Comparison of ENCODE assay signal across 27 mouse cellular contexts in the genomic region with DNA sequence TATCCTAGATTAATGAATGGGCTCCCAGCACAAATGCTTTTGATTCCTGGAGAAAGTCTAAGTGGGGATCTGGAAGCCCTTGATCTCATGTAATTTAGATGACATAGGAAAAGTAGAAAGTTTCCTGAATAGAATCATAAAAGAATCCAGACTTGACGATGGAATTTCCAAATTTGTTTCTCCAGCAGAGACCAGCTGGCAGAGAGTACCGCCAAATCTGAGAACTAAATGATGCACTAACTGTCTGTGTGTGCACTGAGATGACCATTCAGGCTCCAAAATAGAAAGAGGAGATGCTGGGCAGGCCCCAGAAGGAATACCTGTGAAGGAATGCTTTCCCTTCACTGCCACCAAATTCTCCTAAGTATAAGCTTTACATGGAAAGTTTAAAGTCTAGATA.
"Had no signal": no experiment of that assay in that cellular context is flagged by ENCODE, and none has a peak within 500 bp of the region (broad histone marks: within the 10 kb centered on the region; RNA-seq: fewer than 3 reads in every experiment).

No protein-coding gene starts in this region.

- H3K36me3 ChIP-seq: heart, embryonic 13.5 days; heart, embryonic 15.5 days; hindbrain, embryonic 13.5 days; hindbrain, embryonic 15.5 days; kidney, embryonic 15.5 days; limb, embryonic 13.5 days; limb, embryonic 15.5 days; liver, embryonic 12.5 days had no signal

- H3K27me3 ChIP-seq: heart, embryonic 13.5 days; heart, embryonic 15.5 days; hindbrain, embryonic 13.5 days; hindbrain, embryonic 15.5 days; kidney, embryonic 15.5 days; limb, embryonic 13.5 days; limb, embryonic 15.5 days; liver, embryonic 12.5 days had no signal

- H3K4me3 ChIP-seq: heart, adult 2 months; heart, embryonic 13.5 days; heart, embryonic 15.5 days; hindbrain, embryonic 13.5 days; hindbrain, embryonic 15.5 days; kidney, embryonic 15.5 days; limb, embryonic 13.5 days; limb, embryonic 15.5 days; liver, embryonic 12.5 days had no signal

- DNase-seq: gastrocnemius, postnatal 14 days; gastrocnemius, postnatal 36 days; heart, adult 11 months; heart, adult 2 months; heart, postnatal 14 days; heart, postnatal 36 days; kidney, adult 11 months; kidney, adult 2 months; kidney, adult 9 months; kidney, postnatal 14 days; kidney, postnatal 36 days; layer of hippocampus, adult 9-11 months; layer of hippocampus, postnatal 36 days; left cerebral cortex, postnatal 4 days had no signal

- H3K27ac ChIP-seq: heart, adult 2 months; heart, embryonic 13.5 days; heart, embryonic 15.5 days; hindbrain, embryonic 13.5 days; hindbrain, embryonic 15.5 days; hindbrain, postnatal 0 days; kidney, embryonic 15.5 days; kidney, postnatal 0 days; limb, embryonic 13.5 days; limb, embryonic 15.5 days; liver, embryonic 12.5 days; liver, embryonic 14.5 days had no signal

- H3K9me3 ChIP-seq: heart, embryonic 13.5 days; heart, embryonic 15.5 days; hindbrain, embryonic 13.5 days; hindbrain, embryonic 15.5 days; kidney, embryonic 15.5 days; limb, embryonic 13.5 days; limb, embryonic 15.5 days; liver, embryonic 12.5 days had no signal

- H3K4me1 ChIP-seq: heart, embryonic 13.5 days; heart, embryonic 15.5 days; hindbrain, embryonic 13.5 days; hindbrain, embryonic 15.5 days; kidney, embryonic 15.5 days; liver, embryonic 12.5 days had no signal

- H3K4me2 ChIP-seq: heart, embryonic 11.5 days; heart, embryonic 13.5 days; heart, embryonic 15.5 days; hindbrain, embryonic 13.5 days; hindbrain, embryonic 15.5 days; kidney, embryonic 15.5 days; limb, embryonic 13.5 days; limb, embryonic 15.5 days; liver, embryonic 12.5 days had no signal

- ATAC-seq: hindbrain, postnatal 0 days; intestine, embryonic 16.5 days; liver, embryonic 12.5 days had no signal

- H3K9ac ChIP-seq: heart, embryonic 13.5 days; heart, embryonic 15.5 days; hindbrain, embryonic 13.5 days; hindbrain, embryonic 15.5 days; kidney, embryonic 15.5 days; limb, embryonic 13.5 days; limb, embryonic 15.5 days; liver, embryonic 12.5 days; liver, embryonic 14.5 days had no signal
